Mouse (Mus musculus): ENCODE measurements around the gene Fbxw19. TPM values are rescaled to one million over a fixed set of nuclear protein-coding genes. Genes with fewer than 3 reads are reported as not detected.

Fbxw19 gene
- not detected in 4 replicates for total RNA-seq (2023; ENCODE audit: inconsistent age)

DNA sequence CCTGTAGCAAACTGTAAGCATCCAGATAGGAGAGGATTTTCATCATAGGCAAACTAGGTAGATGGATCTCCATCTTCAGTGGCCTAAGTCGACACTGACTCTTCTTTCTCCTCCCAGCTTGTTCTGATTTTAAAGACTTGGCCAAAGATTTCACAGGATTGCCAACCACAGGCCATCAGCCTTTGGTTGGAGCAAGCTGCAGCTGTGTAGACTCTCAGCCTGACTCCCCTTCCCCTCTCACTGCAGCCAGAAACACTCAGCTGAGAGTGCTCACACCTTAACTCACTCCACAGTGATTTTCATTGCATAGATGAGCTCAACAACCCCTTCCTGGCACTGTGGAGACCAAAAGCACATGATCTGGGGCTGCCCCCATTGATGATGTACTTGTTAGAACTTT, at the start of gene Fbxw19:
TSS of gene Fbxw19 (minus strand) at position 101 of the 400 bp plus-strand sequence.

DNA sequence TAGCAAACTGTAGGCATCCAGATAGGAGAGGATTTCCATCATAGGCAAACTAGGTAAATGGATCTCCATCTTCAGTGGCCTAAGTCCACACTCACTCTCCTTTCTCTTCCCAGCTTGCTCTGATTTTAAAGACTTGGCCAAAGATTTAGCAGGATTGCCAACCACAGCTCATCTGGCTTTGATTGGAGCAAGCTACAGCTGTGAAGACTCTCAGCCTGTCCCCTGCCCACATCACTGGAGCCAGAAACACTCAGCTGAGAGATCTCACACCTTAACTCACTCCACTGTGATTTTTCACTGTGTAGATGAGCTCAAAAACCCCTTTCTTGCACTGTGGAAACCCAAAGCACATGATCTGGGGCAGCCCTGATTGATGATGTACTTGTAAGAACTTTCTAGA, 46.6 kb downstream of the Fbxw19 start, which contains the start of gene Fbxw16:
TSS of gene Fbxw16 (minus strand) at position 101 of the 400 bp plus-strand sequence.

Other genes starting within 250 kb of the Fbxw19 start
- gene Fbxw14, start 208.2 kb downstream of the Fbxw19 start, total RNA-seq (2023; ENCODE audit: inconsistent age), result not detected in 4 replicates
- not detected in 4 replicates for gene Fbxw28, start 156.2 kb downstream of the Fbxw19 start, total RNA-seq (2023; ENCODE audit: inconsistent age)
- gene Fbxw22, start 91.6 kb downstream of the Fbxw19 start, total RNA-seq (2023; ENCODE audit: inconsistent age), result not detected in 4 replicates
- gene Fbxw16, start 46.7 kb downstream of the Fbxw19 start, total RNA-seq (2023; ENCODE audit: inconsistent age), result not detected in 4 replicates
- gene Fbxw15, start 72.4 kb upstream of the Fbxw19 start, total RNA-seq (2023; ENCODE audit: inconsistent age), result not detected in 4 replicates
- gene Fbxw24, start 130.2 kb upstream of the Fbxw19 start, total RNA-seq (2023; ENCODE audit: inconsistent age), result not detected in 4 replicates
- not detected in 4 replicates for gene Fbxw25, start 168.8 kb upstream of the Fbxw19 start, total RNA-seq (2023; ENCODE audit: inconsistent age)
- not detected in 4 replicates for gene Fbxw18, start 206.8 kb upstream of the Fbxw19 start, total RNA-seq (2023; ENCODE audit: inconsistent age)

All from B cell, adult (primary cell).